Mouse (Mus musculus) liver, postnatal 0 days (tissue): ENCODE data around the gene 9030025P20Rik.
"Not testable (repeated sequence)": the region's sequence is repeated elsewhere in the genome, so short reads cannot be mapped to it uniquely, and the experiment has no call there.

Source experiments
- CTCF ChIP-seq: sonication (generic); IDR thresholded peaks from 2 replicates; pipeline ENCODE4 v1.5.1; 2016; ENCODE audit warnings: antibody characterized with exemption, low read depth
- EP300 ChIP-seq: IDR thresholded peaks from 2 replicates; pipeline ENCODE4 v1.6.1; 2016; ENCODE audit warnings: antibody characterized with exemption, low read depth, mild to moderate bottlenecking

DNA sequence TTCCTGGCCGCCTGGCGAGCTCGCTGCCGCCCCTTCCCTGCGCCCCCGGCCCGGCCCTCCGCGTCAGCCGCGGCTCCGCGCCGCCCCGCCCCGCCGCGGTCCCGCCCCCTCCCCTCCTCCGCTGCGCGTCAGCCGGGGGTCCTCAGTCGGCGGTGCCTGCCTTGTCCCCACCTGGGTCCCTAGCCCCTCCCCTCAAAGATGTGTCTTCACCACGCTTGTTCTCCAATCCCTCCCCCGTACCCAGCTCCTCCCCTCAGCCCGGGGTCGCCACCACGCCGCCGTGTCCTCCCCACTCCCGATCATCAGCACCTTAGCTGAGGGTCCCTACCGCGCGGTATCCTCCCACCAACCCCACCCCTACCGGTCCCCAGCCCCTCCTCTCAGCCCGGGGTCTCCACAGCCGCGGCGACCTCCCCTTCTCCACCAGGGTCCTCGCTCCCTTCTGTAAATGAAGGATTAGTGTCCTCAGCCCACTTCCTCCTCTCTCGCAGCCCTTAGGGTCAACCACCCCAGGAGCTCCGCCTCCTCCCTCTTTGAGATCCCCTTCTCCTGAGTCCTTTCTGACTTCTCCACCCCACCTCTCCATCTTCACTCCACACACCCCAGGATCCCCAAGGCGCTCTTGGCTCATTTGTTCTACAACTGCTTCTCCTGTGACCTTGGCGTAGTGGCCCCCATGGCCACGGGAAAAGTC lies 15.0 kb downstream of the 9030025P20Rik start:
- TF ChIP-seq CTCF, EP300: not testable (repeated sequence)
